Mouse (Mus musculus): ENCODE data around the gene Dnah8.

The Dnah8 gene

DNA sequence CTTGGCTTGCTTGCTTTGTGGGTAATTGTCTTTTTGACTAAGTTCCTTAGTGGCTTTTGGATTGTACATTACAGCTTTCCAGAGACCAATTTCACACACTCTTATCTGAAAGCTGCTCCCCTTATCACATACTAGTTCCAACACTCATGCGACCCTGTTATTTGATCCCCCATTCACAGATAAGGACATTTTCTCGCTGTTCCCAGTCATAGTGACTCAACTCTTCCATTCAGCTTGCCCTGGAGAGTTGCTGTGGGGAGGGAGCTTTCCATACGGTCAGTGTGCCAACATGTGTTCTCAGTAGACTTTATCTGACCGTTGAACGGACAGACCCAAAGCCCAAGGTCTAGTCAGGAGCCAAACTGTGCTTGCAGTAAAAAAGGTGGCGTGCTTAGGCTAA is 197.0 kb downstream of the Dnah8 start:
- DNase-seq (ENCODE audit: low read depth) = no peak

DNA sequence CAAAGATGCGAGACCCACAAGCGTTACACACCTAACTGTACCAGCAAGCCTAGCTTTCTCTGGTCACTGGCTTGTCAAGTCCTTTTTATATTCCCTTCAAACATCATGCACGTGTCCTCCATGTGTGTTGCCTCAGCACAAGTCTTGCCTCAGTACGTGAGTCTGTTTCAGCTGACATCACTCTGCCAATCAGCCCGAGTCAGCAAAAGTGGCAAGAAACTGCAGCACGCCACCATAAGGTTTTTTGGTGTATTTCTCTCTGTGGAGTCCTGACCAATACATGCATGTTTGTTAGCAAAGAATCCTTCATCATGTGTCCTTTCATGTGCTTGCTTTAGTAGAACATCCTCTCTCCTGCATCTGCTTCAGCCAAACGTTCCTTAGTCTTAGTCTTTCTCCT is 200.3 kb downstream of the Dnah8 start:
- no peak for DNase-seq (ENCODE audit: low read depth)

DNA sequence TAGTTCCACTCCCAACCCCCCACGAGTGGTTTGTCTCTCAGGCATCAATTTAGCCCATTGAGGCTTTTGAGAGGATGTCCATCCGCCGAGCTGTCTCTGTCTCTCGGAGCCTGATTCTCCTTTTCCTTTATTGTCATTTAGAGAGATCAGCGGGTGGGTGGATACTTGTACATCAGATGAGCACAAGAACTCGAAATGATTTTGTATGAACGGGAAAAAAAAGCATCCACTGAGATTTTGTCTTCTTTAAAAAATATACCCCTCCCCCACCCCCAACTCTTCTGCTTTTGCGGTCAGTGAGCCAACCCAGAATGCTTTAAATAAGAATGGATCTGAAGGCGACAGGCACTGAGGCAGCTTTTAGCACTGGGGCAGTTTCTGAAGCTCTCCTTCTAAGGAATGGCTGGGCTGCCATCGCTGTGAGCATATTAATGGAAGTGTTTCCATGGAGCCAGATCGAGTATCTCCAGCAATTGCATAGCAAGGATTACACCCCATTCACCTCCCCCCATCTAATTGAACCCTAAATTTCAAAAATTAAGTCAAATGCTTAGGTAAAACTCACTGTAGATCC is 201.7 kb downstream of the Dnah8 start:
- no peak for DNase-seq (ENCODE audit: low read depth)

DNA sequence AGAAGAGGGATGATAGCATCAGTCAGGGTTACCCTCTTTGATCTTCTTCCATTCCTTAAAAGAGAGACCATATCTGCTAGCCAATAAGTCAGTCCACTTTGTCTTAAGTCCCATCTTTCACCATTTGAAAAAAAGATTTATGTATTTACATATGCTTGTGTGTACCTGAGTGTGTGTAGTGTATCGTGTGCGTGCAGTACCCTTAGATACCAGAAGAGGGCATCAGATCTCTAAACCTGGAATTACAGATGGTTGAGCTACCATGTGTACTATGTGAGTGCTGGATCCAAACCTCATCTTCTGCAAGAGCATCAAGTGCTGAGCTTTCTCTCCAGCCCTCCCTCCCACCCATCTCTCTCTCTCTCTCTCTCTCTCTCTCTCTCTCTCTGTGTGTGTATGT is 207.0 kb downstream of the Dnah8 start:
- DNase-seq (ENCODE audit: low read depth) = no peak

DNA sequence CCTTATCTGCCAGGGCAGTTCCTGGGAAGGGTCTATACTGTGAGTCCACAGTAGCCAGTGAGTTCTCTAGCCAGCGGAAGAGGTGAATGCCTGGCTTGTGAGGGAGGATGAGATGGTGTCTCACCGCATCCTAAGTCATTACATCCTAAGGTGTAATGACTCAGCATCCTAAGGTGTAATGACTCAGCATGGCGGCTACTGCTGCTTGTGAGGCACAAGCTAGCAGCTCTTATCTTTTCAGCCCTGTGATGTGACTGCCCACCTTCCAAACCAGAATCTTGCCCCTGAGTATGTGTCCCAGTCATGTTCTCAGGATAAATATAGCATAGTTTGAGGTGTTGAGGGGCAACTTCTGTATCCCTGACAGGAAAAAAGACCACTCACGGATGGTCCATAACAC is 211.3 kb downstream of the Dnah8 start:
- no peak for DNase-seq (ENCODE audit: low read depth)

DNA sequence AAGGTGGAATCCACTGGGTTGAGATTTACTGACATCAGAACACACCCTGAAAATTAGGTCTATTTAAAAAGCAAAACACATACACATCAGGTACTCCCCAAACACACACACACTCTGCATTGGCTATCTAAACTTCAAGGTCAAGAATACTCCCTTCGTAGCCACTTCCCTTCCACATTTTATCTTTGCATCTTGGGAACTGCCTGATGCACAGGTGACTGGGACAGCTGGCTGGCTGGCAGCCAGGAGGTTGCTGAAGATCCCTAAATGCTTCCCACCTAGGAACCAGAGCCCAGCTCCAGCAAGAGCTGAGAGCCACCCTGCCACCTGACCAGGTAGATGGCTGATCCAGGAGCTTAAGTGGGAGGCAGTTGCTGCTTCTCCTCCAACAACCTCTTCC is 212.9 kb downstream of the Dnah8 start:
- no peak for DNase-seq (ENCODE audit: low read depth)

DNA sequence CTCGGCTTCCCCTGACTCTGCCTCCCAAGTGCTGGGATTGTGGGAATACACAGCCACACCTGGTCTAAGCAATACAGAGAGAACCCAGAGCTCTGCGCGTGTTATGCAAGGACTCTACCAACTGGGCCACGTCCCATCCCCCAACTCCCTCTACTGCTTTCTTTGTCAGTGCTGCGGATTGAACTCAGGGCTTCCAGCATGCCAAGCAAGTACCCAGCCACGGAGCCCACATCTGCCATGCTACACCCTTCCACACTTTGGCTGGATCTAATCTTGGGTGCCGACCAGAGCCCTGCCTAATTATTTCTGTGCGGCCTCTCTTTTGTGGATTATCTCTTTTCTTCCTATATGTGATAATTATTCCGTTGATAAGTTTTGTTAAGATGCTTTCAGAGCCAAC is 215.9 kb downstream of the Dnah8 start:
- no peak for DNase-seq (ENCODE audit: low read depth)

DNA sequence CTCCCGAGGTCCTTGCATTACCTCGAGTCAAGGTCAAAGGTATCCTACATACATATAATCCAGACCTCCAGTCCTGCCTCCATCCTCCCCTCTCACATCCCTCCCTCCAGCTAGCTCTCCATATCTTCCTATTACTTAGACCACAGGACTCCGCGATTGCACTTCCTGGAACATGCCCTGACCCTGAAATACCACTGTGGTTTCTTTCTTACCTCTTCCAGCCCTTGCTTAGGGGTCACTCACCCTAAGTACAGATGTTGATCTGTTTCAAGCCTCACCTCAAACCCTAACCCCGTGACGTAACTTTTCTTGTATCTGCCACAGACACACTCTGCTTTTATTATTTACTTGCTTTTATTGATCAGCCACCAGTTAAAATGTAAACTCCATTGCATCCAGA is 218.2 kb downstream of the Dnah8 start:
- no peak for DNase-seq (ENCODE audit: low read depth)

DNA sequence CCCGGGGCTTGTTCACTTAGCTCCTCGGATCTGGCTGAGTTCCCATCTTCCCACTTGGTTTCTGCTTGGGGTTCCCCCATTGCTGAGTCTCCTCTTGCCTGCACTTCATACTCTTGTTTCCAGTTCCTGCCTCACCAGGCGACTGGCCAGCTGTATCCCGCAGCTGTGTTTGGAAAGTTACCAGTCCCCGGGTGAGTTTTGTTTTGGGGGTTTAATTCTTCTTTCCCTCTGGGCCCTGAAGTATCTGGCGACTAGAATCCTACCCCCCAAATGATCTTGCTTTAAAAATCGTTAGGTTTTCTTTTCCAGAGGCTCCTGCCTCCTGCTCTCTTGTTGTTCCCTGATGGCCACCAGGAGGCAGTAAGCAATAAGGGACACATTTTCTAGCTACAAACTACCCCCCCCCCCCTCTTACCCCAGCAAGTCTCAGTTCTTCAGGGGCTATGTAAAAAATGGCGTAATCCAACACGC is 220.2 kb downstream of the Dnah8 start:
- DNase-seq (ENCODE audit: low read depth) = no peak

DNA sequence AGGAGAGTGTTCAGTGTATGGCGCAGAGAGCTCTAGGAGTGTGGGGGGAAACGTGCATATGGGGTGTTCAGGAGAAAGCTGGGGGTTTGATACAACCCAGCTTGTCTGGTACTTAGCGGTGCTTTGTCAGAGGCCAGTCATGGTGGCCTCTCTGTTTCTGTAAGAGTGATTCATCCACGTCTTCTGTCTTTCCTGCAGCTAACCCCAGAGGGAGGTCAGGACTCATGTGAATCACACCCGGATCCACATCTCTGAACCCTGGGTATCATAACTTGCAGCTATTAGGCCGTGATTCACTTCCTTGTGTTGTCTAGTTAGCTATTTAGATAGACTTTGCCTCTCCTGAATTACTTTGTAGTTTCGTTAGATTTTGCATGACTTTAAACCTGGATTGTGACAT is 223.3 kb downstream of the Dnah8 start:
- DNase-seq (ENCODE audit: low read depth) = no peak

DNA sequence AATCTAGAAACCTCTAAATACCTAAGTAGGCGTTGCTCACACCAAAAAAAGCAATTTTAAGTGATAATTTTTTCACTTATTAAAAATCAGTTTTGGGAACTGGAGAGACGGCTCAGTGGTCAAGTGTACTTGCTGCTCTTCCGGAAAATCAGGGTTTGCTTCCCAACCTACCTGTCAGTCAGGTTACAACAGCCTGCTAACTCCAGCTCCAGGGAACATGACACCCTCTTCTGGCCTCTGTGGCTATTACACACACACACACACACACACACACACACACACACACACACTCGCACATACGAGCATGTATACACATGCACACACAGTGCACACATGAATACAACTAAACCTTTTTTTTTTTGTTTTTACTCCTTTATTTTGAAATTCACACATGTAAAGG is 223.9 kb downstream of the Dnah8 start:
- no peak for DNase-seq (ENCODE audit: low read depth)

DNA sequence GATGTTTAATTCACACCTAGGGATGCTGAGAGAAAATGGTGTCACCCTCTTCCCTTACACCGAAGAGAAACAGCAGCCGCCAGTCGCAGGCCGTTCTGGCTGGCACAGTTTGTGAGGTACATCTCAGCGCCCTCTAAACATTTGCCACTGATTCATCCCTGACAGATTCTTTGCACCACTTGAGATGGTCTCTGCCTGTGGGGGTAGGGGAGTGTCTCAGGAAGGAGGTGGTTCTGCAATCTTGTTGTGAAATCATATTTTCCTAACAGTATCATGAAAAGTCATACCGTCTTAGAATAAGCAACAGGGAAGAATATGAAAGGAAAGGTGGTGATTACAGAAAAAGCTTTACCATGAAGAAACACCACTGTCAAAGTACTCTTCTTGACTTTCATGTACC is 224.7 kb downstream of the Dnah8 start:
- no peak for DNase-seq (ENCODE audit: low read depth)

DNA sequence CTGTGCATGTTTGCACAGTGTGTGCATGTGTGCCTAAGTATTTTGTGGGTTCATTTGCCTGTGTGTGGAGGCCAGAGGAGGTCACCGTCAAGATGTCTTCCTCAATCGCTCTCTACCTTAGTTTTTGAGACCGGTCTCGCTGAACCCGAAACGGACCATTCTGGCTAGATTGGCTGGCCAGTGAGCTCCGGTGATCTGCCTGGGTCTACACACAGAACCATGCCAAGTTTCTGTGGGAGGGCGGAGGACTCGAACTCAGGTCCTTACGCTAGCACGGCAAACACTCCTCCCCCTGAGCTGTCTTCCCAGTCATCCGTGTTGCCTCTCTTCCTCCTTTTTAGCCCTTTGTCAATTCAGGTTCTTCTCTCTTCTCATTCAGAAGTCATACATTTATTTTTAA is 225.7 kb downstream of the Dnah8 start:
- DNase-seq (ENCODE audit: low read depth) = no peak

DNA sequence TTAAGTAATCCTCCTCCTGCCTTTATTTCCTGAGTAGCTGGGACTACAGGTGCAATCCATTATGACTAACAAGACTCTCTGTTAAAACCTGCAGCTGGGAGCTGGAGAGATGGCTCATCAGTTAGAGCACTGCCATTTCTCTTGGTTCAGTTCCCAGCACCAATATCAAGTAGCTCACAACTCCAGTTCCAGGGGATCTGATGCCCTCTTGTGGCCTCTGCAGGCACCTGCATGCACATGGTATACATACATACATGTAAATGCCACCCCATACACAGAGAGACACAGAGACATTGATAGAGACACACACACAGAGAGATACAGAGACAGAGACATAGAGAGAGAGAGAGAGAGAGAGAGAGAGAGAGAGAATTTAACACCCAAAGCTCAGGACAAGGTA is 228.2 kb downstream of the Dnah8 start:
- DNase-seq (ENCODE audit: low read depth) = no peak

DNA sequence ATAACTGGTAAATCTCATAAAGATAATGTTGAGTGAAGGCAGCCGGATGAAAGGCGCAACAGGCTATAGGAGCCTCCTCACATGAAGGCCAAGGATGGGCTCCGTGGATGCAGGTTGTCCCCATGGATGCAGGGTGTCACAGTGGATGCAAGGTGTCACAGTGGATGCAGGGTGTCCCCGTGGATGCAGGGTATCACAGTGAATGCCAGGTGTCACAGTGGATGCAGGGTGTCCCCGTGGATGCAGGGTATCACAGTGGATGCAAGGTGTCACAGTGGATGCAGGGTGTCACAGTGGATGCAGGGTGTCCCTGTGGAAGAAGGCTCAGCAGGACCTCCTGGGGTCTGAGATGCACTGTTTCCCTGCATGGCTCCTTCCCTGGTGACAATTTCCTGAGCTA is 233.2 kb downstream of the Dnah8 start:
- no peak for DNase-seq (ENCODE audit: low read depth)

DNA sequence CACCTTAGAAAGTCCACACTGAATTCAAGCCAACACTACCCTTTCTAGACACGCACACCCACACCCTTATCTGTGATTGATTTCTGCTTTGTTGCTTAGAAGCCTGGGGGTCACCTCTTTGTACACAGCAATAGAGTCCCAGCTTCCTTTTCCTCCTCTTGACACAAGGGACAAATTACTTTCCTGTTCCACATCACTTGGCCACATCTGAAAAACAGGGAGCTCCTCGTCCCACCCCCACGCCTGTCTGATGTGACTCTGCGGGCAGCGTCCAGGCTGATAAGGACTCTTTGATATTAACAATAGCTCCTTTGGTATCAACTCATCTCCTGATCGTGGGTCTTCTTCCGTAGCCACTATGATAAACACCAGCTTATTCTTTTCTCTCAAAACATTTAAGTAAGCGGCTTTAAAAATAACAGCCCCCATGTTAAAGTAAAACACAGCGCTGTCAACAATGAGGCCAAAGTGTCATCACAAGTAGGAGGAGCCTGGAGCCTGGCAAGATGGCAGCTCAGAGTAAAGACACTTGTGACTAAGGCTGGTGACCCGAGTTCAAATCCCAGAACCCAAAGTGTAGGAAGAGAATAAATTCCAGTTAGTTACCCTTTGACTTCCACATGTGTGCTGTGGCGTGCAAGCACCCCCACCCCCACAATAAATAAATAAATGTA is 234.6 kb downstream of the Dnah8 start:
- DNase-seq (ENCODE audit: low read depth) = no peak

DNA sequence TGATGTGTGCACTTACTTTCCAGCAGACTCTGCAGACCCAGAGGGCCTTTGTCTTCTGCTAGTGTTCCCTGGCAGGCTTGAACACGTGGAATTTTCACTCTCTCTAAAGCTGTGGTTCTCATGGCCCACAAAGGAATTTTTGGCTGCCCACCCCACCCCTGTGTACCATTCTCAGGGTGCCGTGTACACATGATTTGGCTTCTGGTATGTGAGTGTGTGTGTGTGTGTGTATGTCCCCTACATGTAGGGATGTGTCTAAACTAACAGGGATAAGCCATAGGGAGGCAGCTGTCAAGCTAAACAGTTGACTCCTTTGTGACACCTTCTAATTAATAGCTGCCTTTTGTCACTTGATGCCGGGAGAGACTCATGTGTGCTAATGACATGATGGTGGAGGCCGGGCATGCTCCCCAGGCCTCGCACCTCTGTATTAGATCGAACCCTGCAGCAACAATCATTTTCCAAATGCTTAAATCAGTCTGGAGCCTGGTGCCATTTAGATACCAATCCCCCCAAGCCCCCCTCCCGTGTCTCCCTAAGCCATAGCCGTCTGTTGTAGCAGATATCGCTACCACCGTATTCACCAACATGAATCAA is 235.9 kb downstream of the Dnah8 start:
- DNase-seq (ENCODE audit: low read depth) = no peak

DNA sequence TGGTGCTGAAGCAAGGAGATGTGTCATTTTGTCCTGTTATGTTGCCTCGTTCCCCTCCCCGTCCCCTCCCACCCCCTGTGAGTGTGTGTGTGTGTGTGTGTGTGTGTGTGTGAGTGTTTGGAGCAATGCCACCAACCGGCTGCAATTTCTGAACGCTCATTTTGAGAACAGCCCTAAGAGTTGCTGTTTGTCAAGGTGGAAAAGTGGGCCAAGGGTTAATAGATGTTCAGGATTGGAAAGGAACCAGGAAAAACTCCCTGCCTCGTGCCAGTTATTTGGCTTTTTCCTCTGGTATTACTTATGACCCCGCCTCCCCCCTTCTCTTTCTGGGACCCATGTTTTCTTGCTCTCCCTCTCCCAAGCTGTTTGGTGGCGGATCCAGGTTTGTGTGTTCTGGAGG is 236.5 kb downstream of the Dnah8 start:
- no peak for DNase-seq (ENCODE audit: low read depth)

DNA sequence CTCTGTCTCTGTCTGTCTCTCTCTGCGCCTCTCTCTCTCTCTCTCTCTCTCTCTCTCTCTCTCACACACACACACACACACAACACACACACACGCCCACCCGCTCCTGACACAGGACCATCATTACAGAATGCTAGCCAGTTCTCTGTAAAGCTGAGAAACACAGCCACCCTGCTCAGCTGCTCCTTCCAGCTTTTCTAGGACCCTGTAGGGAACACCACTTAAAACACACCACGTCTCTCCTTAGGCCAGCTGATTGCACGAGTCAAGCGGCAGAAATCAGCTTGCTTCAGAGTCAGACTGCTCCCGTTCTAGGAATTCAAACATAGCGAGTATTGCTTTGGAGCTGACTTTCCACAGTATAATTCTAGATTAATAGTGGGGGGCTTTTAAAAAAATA is 242.1 kb downstream of the Dnah8 start:
- no peak for DNase-seq (ENCODE audit: low read depth)

DNA sequence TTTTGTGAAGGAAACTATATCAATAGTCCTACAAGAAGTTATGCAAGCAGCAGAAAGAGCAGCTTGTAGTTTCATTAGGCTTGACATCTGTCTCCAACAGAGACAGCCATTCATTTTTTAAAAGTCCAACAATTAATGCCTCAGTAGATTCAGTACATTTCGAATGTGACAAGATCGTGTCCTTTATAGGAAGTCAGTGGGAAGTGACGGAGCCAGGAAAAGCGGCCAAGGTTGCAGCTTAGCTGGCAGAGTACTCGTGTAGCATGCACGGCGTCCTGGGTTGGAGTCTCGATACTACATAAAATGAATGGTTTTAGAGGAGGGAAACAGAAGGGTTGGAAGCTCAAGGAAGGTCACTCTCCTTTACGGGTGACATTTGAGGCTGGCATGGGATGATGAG is 242.8 kb downstream of the Dnah8 start:
- DNase-seq (ENCODE audit: low read depth) = no peak

DNA sequence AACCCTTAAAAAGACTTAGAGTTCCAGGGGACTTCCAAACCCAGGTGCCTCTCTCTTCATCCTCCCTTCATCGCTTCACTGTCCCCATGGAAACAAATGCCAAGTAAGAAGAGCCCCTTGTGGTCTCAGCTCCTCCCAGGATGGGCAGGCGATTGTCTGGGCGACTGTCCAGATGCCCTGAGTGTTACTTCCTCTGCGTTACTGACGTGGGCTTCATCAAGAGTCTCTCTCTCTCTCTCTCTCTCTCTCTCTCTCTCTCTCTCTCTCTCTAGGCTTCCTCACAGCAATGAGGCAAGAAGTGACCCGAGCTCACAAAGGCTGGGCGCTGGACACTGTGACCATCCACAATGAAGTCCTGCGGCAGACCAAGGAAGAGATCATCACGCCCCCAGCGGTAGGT is 246.9 kb downstream of the Dnah8 start:
- DNase-seq (ENCODE audit: low read depth) = no peak

DNA sequence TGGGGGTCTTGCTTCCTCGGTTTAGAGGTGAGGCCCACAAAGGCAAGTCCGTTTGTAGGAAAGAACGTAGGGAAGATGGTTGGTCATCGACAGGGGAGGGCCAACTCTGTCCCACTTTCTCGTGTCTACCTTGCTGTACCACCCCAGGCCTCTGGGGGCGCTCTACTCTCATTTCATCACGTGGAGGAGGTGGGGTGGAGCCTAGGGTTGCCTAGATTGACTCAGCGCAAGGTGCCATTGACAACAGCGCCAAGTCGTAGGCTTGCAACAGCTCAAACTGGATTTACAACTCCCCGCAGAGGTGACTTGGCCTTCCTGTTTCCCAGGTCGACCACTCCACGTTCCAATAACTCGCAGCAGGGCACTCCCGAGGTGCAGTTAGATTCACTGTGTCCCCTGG is 250.1 kb downstream of the Dnah8 start:
- no peak for DNase-seq (ENCODE audit: low read depth)

DNA sequence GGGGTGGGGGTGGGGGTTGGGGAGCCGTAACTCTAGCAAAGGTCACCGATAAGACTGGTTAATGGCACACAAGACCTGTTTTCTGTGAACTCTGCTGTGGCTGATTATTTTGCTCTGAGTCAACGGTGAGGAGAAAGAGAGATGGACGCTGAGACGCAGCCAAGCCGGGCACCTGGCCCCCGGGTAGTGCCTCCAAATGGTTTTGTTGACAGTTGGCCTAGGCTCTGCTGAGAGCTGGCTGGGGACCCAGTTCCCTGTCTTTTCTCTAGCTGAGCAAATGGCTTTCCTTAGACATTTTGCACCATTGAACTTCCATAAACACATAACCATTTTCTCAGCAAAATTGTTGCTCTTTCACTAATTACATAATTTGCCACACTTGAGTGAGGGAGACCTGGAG is 253.3 kb downstream of the Dnah8 start:
- no peak for DNase-seq (ENCODE audit: low read depth)

DNA sequence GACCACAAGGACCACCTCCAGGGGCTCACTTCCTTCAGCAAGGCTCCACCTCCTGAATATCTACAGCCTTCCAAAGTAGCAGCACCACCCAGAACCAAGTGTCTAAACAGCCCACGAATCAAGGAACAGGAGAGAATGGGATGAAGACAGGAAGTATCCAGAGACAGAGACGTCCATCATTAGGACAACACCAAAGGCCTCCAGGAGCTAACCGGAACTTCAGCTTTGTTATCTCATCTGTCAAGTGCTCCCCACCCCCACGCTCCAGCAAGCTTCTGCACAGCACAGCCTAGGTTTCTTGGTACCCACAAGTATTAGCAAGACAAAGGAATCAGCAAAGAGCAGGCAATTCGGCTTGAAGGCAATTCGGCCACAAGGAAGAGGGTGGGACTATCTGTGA is 254.5 kb downstream of the Dnah8 start:
- DNase-seq (ENCODE audit: low read depth) = no peak

Data from c-Kit-positive CD71-negative TER-119-negative erythroid progenitor cells, embryonic 14.5 days (primary cell).